ENCODE assay signal across 14 mouse cellular contexts in genomic region chr9:56235871-56236298, GRCm38 (mm10).
A peak's percentile ranks its signal among the peaks of the same experiment; 100 is the strongest.
DNase-seq lines count a peak whose midpoint lies in the region; ATAC-seq and TF ChIP-seq lines count a peak whose summit lies in the region.
"Had no signal": no experiment of that assay in that cellular context is flagged by ENCODE, and none has a peak within 500 bp of the region (broad histone marks: within the 10 kb centered on the region; RNA-seq: fewer than 3 reads in every experiment).

No protein-coding gene starts in this region.

- no peak for DNase-seq in heart, postnatal 36 days
- DNase-seq in left cerebral cortex, postnatal 4 days: peak; percentile 12
- DNase-seq in left cerebral cortex, adult 18-20 months (ENCODE audit: low spot score in 2 of 2): no peak
- peak; percentile 89 for DNase-seq in embryonic facial prominence, embryonic 14.5 days (ENCODE audit: low spot score)
- no peak for DNase-seq in forebrain, postnatal 0 days
- DNase-seq in liver, embryonic 11.5 days (ENCODE audit: low spot score): no peak
- DNase-seq: gastrocnemius, postnatal 25 days; kidney, postnatal 36 days; liver, embryonic 13.5 days; thymus, adult 2 months had no signal

- peaks cover 9% of the 10 kb centered on the region for H3K36me3 ChIP-seq in heart, embryonic 13.5 days
- peaks cover 7% of the 10 kb centered on the region for H3K36me3 ChIP-seq in embryonic facial prominence, embryonic 14.5 days (ENCODE audit: control insufficient read depth, insufficient read depth, low read length)
- H3K36me3 ChIP-seq in forebrain, postnatal 0 days (ENCODE audit: insufficient read depth): no peaks in the 10 kb centered on the region
- H3K36me3 ChIP-seq in liver, embryonic 11.5 days (ENCODE audit: control insufficient read depth, insufficient read depth, low read length): no peaks in the 10 kb centered on the region
- H3K36me3 ChIP-seq: intestine, embryonic 15.5 days; liver, embryonic 13.5 days had no signal

- peaks cover 85% of the 10 kb centered on the region for H3K4me1 ChIP-seq in heart, embryonic 13.5 days
- H3K4me1 ChIP-seq in embryonic facial prominence, embryonic 14.5 days (ENCODE audit: control insufficient read depth, insufficient read depth, low read length): peaks cover 20% of the 10 kb centered on the region
- 0 out of 2 replicates have a peak, but pooled peaks cover 2% of the 10 kb centered on the region for H3K4me1 ChIP-seq in forebrain, postnatal 0 days (ENCODE audit: insufficient read depth)
- H3K4me1 ChIP-seq in liver, embryonic 11.5 days (replicated peaks; ENCODE audit: control insufficient read depth, insufficient read depth, low read length): no peaks in the 10 kb centered on the region
- H3K4me1 ChIP-seq: liver, embryonic 13.5 days had no signal

- peak overlapping the region; percentile 31 for H3K4me2 ChIP-seq in heart, embryonic 13.5 days
- H3K4me2 ChIP-seq in embryonic facial prominence, embryonic 14.5 days (ENCODE audit: low read depth, low read length): no peak overlapping the region
- H3K4me2 ChIP-seq in forebrain, postnatal 0 days (ENCODE audit: low read depth): no peak overlapping the region
- no peak overlapping the region for H3K4me2 ChIP-seq in liver, embryonic 11.5 days
- H3K4me2 ChIP-seq: intestine, embryonic 15.5 days; liver, embryonic 13.5 days had no signal

- ATAC-seq in heart, embryonic 13.5 days (ENCODE audit: extremely low read depth, insufficient number of reproducible peaks, low FRiP score, low TSS enrichment): peak; percentile 65
- ATAC-seq in embryonic facial prominence, embryonic 14.5 days (ENCODE audit: low read depth): peak; percentile 83
- ATAC-seq in forebrain, postnatal 0 days: peak; percentile 54; the same call in 1 of the 2 replicates
- ATAC-seq in liver, embryonic 11.5 days (replicated peaks; ENCODE audit: low FRiP score): no peak
- ATAC-seq: intestine, embryonic 15.5 days; Patski had no signal

- TF ChIP-seq CTCF in forebrain, postnatal 0 days (IDR thresholded peaks at IDR 0.05; ENCODE audit: low read depth): no peak

- intact Hi-C loops in heart, postnatal 36 days (cut with DNase I): no loop called here
- intact Hi-C loops in left cerebral cortex, postnatal 4 days (cut with DNase I): no loop called here

- no peak overlapping the region for H3K9ac ChIP-seq in heart, embryonic 13.5 days
- no peak overlapping the region for H3K9ac ChIP-seq in embryonic facial prominence, embryonic 14.5 days (ENCODE audit: low read depth, low read length)
- no peak overlapping the region for H3K9ac ChIP-seq in forebrain, postnatal 0 days
- no peak overlapping the region for H3K9ac ChIP-seq in liver, embryonic 11.5 days (ENCODE audit: low read depth, low read length)
- H3K9ac ChIP-seq: intestine, embryonic 15.5 days; liver, embryonic 13.5 days had no signal

- no peaks in the 10 kb centered on the region for H3K27me3 ChIP-seq in heart, embryonic 13.5 days (replicated peaks)
- no peaks in the 10 kb centered on the region for H3K27me3 ChIP-seq in embryonic facial prominence, embryonic 14.5 days (replicated peaks; ENCODE audit: control insufficient read depth, insufficient read depth, low read length)
- H3K27me3 ChIP-seq in forebrain, postnatal 0 days (ENCODE audit: insufficient read depth, low read length): no peaks in the 10 kb centered on the region
- no peaks in the 10 kb centered on the region for H3K27me3 ChIP-seq in liver, embryonic 11.5 days (replicated peaks; ENCODE audit: control insufficient read depth, insufficient read depth, low read length)
- H3K27me3 ChIP-seq: CH12.LX; intestine, embryonic 15.5 days; liver, embryonic 13.5 days; Patski had no signal

- no peaks in the 10 kb centered on the region for H3K9me3 ChIP-seq in heart, embryonic 13.5 days
- no peaks in the 10 kb centered on the region for H3K9me3 ChIP-seq in embryonic facial prominence, embryonic 14.5 days (ENCODE audit: control insufficient read depth, low read length)
- H3K9me3 ChIP-seq in forebrain, postnatal 0 days (ENCODE audit: low read length): no peaks in the 10 kb centered on the region
- no peaks in the 10 kb centered on the region for H3K9me3 ChIP-seq in liver, embryonic 11.5 days (ENCODE audit: control insufficient read depth, low read length)
- H3K9me3 ChIP-seq: intestine, embryonic 15.5 days; liver, embryonic 13.5 days had no signal

- WGBS in heart, embryonic 13.5 days: 15% methylated on average over 6 of the region's 6 CpGs
- WGBS in embryonic facial prominence, embryonic 14.5 days: 33% methylated on average over 6 of the region's 6 CpGs
- WGBS in forebrain, postnatal 0 days: 17% methylated on average over 6 of the region's 6 CpGs
- WGBS in liver, embryonic 11.5 days: 66% methylated on average over 6 of the region's 6 CpGs

- H3K27ac ChIP-seq in heart, embryonic 13.5 days (replicated peaks): peak overlapping the region; percentile 93
- peak overlapping the region; percentile 36; the same call in 1 of the 2 replicates for H3K27ac ChIP-seq in embryonic facial prominence, embryonic 14.5 days (replicated peaks; ENCODE audit: low read depth, low read length)
- H3K27ac ChIP-seq in forebrain, postnatal 0 days (ENCODE audit: low read depth, low read length): no peak overlapping the region
- no peak overlapping the region for H3K27ac ChIP-seq in liver, embryonic 11.5 days (ENCODE audit: low read depth, low read length)
- H3K27ac ChIP-seq: intestine, embryonic 15.5 days; liver, embryonic 13.5 days had no signal

- H3K4me3 ChIP-seq in heart, embryonic 13.5 days: no peak overlapping the region
- no peak overlapping the region for H3K4me3 ChIP-seq in embryonic facial prominence, embryonic 14.5 days (ENCODE audit: low read depth, low read length)
- H3K4me3 ChIP-seq in forebrain, postnatal 0 days (ENCODE audit: low read depth, low read length): no peak overlapping the region
- no peak overlapping the region for H3K4me3 ChIP-seq in liver, embryonic 11.5 days (ENCODE audit: low read depth, low read length)
- H3K4me3 ChIP-seq: intestine, embryonic 15.5 days; liver, embryonic 13.5 days had no signal

Comparison
In these comparisons a context has a peak if more than half of its experiments do, and no peak if none do; other contexts are left out.
1. DNase-seq: peak in left cerebral cortex, postnatal 4 days (single experiment) and embryonic facial prominence, embryonic 14.5 days (single experiment); none in heart, postnatal 36 days (0 of 2), left cerebral cortex, adult 18-20 months (0 of 2), forebrain, postnatal 0 days (single experiment) and liver, embryonic 11.5 days (single experiment).
2. H3K27ac ChIP-seq: peak in heart, embryonic 13.5 days (single experiment) and embryonic facial prominence, embryonic 14.5 days (single experiment); none in forebrain, postnatal 0 days (single experiment) and liver, embryonic 11.5 days (single experiment).